15 mouse cellular contexts compared by ENCODE assay signal in genomic region chr12:34554803-34555202, GRCm38 (mm10).
"Had no signal": no experiment of that assay in that cellular context is flagged by ENCODE, and none has a peak within 500 bp of the region (broad histone marks: within the 10 kb centered on the region; RNA-seq: fewer than 3 reads in every experiment).

No protein-coding gene starts in this region.

- H3K9ac ChIP-seq: limb, embryonic 12.5 days; limb, embryonic 15.5 days; liver, embryonic 14.5 days; liver, postnatal 0 days had no signal

- H3K36me3 ChIP-seq: limb, embryonic 12.5 days; limb, embryonic 15.5 days had no signal

- H3K9me3 ChIP-seq: limb, embryonic 12.5 days; limb, embryonic 15.5 days had no signal

- H3K4me1 ChIP-seq: limb, embryonic 15.5 days had no signal

- DNase-seq: kidney, adult 18-20 months; kidney, adult 9 months; kidney, postnatal 14 days; kidney, postnatal 4 days; left cerebral cortex, postnatal 4 days; liver, postnatal 0 days; lung, postnatal 4 days; midbrain, embryonic 14.5 days; thymus, postnatal 25 days had no signal

- H3K4me2 ChIP-seq: limb, embryonic 12.5 days; limb, embryonic 15.5 days; liver, embryonic 11.5 days; midbrain, embryonic 11.5 days had no signal

- H3K4me3 ChIP-seq: limb, embryonic 12.5 days; limb, embryonic 15.5 days had no signal

- H3K27me3 ChIP-seq: limb, embryonic 12.5 days; limb, embryonic 15.5 days had no signal

- ATAC-seq: inflammation-experienced regulatory T-cells, adult 6 months; liver, postnatal 0 days had no signal

- H3K27ac ChIP-seq: limb, embryonic 12.5 days; limb, embryonic 15.5 days; liver, embryonic 14.5 days had no signal
